Mouse (Mus musculus): Measurements from ENCODE around the gene Stau1. TPM values are rescaled to one million over a fixed set of nuclear protein-coding genes. Genes with fewer than 3 reads are reported as not detected.

The Stau1 gene
- total RNA-seq, 2 experiments from 2014 or later = 75.1 to 75.9 TPM

- no peak for DNase-seq (ENCODE audit: extremely low spot score in 1 of 2, low spot score in 2 of 2)
- intact Hi-C loops (cut with DNase I) = loop anchor here (5.0 kb wide), 1 partner anchor 73 kb away; the partner anchor contains the start of gene Ddx27
Observed at GRCm38 (mm10) chr2:166944346-166944745, 51.8 kb downstream of the Stau1 start.

GRCm38 (mm10) chr2:166943146-166943545 lies 53.0 kb downstream of the Stau1 start:
- intact Hi-C loops (cut with DNase I) = loop anchor here (5.0 kb wide), 1 partner anchor 74 kb away; the partner anchor contains the start of gene Ddx27
- DNase-seq (ENCODE audit: extremely low spot score in 1 of 2, low spot score in 2 of 2) = no peak

GRCm38 (mm10) chr2:166936166-166936565 lies 59.9 kb downstream of the Stau1 start:
- intact Hi-C loops (cut with DNase I) = no loop called here

GRCm38 (mm10) chr2:166935582-166935981 lies 60.5 kb downstream of the Stau1 start:
- intact Hi-C loops (cut with DNase I) = no loop called here
- no peak for DNase-seq (ENCODE audit: extremely low spot score in 1 of 2, low spot score in 2 of 2)

More at GRCm38 (mm10) chr2:166936166-166936565, 59.9 kb downstream of the Stau1 start:
- no peak for DNase-seq (ENCODE audit: extremely low spot score in 1 of 2, low spot score in 2 of 2)

- intact Hi-C loops (cut with DNase I) = no loop called here
Observed at GRCm38 (mm10) chr2:166934416-166934815, 61.7 kb downstream of the Stau1 start.

GRCm38 (mm10) chr2:166933943-166934342 lies 62.2 kb downstream of the Stau1 start:
- intact Hi-C loops (cut with DNase I) = no loop called here
- no peak for DNase-seq (ENCODE audit: extremely low spot score in 1 of 2, low spot score in 2 of 2)

More at GRCm38 (mm10) chr2:166934416-166934815, 61.7 kb downstream of the Stau1 start:
- DNase-seq (ENCODE audit: extremely low spot score in 1 of 2, low spot score in 2 of 2) = no peak

- no peak for DNase-seq (ENCODE audit: extremely low spot score in 1 of 2, low spot score in 2 of 2)
- intact Hi-C loops (cut with DNase I) = no loop called here
Observed at GRCm38 (mm10) chr2:166923971-166924370, 72.1 kb downstream of the Stau1 start.

- intact Hi-C loops (cut with DNase I) = no loop called here
- DNase-seq (ENCODE audit: extremely low spot score in 1 of 2, low spot score in 2 of 2) = no peak
Observed at GRCm38 (mm10) chr2:166910536-166910935, 85.6 kb downstream of the Stau1 start.

GRCm38 (mm10) chr2:166909729-166910128 lies 86.4 kb downstream of the Stau1 start:
- DNase-seq (ENCODE audit: extremely low spot score in 1 of 2, low spot score in 2 of 2) = no peak
- intact Hi-C loops (cut with DNase I) = no loop called here

- intact Hi-C loops (cut with DNase I) = no loop called here
- no peak for DNase-seq (ENCODE audit: extremely low spot score in 1 of 2, low spot score in 2 of 2)
Observed at GRCm38 (mm10) chr2:166906523-166907182, 89.4 kb downstream of the Stau1 start.

- DNase-seq (ENCODE audit: extremely low spot score in 1 of 2, low spot score in 2 of 2) = peak; percentile 98
- intact Hi-C loops (cut with DNase I) = no loop called here
Observed at GRCm38 (mm10) chr2:166905711-166906522, 90.2 kb downstream of the Stau1 start, which contains the start of gene Cse1l. Gene Cse1l (plus strand): TSS chr2:166906040.

GRCm38 (mm10) chr2:166903719-166904282 lies 92.3 kb downstream of the Stau1 start:
- no peak for DNase-seq (ENCODE audit: extremely low spot score in 1 of 2, low spot score in 2 of 2)
- intact Hi-C loops (cut with DNase I) = no loop called here

- intact Hi-C loops (cut with DNase I) = no loop called here
- no peak for DNase-seq (ENCODE audit: extremely low spot score in 1 of 2, low spot score in 2 of 2)
Observed at GRCm38 (mm10) chr2:166900792-166901505, 95.2 kb downstream of the Stau1 start.

GRCm38 (mm10) chr2:166899746-166900145 lies 96.4 kb downstream of the Stau1 start:
- DNase-seq (ENCODE audit: extremely low spot score in 1 of 2, low spot score in 2 of 2) = no peak
- intact Hi-C loops (cut with DNase I) = no loop called here

GRCm38 (mm10) chr2:166899161-166899560 lies 96.9 kb downstream of the Stau1 start:
- no peak for DNase-seq (ENCODE audit: extremely low spot score in 1 of 2, low spot score in 2 of 2)
- intact Hi-C loops (cut with DNase I) = no loop called here

All from left cerebral cortex, postnatal 10 days (tissue).